Mouse (Mus musculus): Measurements from ENCODE around the gene Cdca5. TPM values are rescaled to one million over a fixed set of nuclear protein-coding genes. Genes with fewer than 3 reads are reported as not detected.

The Cdca5 gene
- polyA plus RNA-seq, 1 experiment from 2014 or later: 34.5 TPM

DNA sequence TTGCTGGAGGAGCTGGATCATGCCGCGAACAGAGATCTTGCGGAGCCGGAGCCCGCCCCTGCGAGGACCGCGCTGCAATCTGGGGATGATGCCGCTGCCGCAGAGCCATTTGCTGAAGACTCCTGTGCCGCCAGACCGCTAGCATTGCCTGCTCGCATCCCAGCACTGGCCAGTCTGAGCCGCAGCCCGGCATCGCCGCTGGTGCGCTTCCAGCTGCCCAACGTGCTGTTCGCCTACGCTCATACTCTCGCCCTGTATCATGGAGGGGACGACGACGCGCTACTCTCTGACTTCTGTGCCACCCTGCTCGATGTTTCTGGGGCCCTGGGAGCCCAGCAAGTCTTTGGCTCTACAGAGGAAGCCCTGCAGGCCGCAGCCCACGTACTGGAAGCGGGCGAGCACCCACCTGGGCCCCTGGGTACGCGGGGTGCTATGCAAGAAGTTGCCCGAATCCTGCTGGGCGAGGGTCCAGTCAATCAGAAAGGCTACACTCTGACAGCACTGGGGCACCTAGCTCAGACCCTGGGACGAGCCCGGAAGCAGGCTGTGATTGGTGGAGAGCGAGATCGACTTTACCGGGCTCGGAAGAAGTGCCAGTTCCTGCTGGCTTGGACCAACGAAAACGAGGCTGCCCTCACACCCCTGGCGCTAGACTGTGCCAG is 23.0 kb upstream of the Cdca5 start:
- peaks cover 21% of the 10 kb centered on the region for H3K36me3 ChIP-seq (replicated peaks)
- no peaks in the 10 kb centered on the region for H3K9me3 ChIP-seq (replicated peaks)
- H3K4me1 ChIP-seq (replicated peaks): peaks cover 68% of the 10 kb centered on the region
- peak overlapping the region; percentile 98 for H3K27ac ChIP-seq (replicated peaks)
- no peaks in the 10 kb centered on the region for H3K27me3 ChIP-seq
- whole genome bisulfite sequencing (ENCODE audit: insufficient replicate concordance): under 1% methylated on average over 44 of the region's 44 CpGs
- peak overlapping the region; percentile 100 for H3K4me2 ChIP-seq
- peak overlapping the region; percentile 91 for H3K9ac ChIP-seq
- peak; percentile 6; the same call in 1 of the 2 replicates for ATAC-seq (ENCODE audit: insufficient read depth)
- peak overlapping the region; percentile 89 for H3K4me3 ChIP-seq (replicated peaks)

DNA sequence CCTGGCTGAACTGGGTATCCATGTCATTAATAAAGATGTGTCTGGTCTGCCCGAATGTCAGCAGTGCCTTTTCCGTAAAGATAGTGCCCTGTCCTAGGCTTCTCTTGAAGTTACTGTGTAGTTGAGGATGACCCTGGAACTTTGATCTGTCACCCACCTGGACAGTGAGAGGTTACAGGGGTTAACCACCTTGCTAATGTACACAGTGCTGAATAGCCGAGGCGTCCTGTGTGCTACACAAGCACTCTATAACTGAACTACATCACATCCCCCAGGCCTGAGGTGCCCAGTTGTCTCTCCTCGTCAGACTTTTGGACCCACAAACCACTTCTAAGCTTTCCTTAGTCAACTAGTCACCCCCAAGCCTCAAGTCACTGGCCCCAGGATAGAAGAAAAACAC is 22.4 kb upstream of the Cdca5 start:
- ATAC-seq (ENCODE audit: insufficient read depth): no peak
- Histone ChIP-seq H3K4me3 (replicated peaks) (peak overlapping the region; percentile 89), H3K27me3 (no peaks in the 10 kb centered on the region), H3K9me3 (replicated peaks) (no peaks in the 10 kb centered on the region), H3K36me3 (replicated peaks) (peaks cover 21% of the 10 kb centered on the region), H3K4me2 (peak overlapping the region; percentile 100), H3K4me1 (replicated peaks) (peaks cover 71% of the 10 kb centered on the region), H3K9ac (peak overlapping the region; percentile 91), H3K27ac (replicated peaks) (peak overlapping the region; percentile 98)
- 45% methylated on average over 5 of the region's 5 CpGs for WGBS (ENCODE audit: insufficient replicate concordance)

DNA sequence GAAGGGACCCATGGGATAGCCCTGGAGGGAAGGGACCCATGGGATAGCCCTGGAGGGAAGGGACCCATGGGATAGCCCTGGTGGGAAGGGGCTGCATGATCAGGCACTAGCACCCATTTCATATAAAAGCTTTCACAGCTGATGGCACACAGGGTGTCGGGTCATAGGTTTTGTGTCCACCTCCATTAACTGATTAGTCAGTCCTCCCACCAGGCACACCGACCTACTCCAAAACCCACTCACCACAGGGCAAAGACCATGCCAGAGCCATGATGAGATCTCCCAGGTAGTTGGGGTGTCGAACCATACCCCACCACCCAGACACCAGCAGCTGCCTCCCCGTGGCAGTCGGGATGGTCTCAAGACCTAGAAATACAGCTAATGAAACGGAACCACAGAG is 21.7 kb upstream of the Cdca5 start:
- H3K27ac ChIP-seq (replicated peaks): peak overlapping the region; percentile 98

DNA sequence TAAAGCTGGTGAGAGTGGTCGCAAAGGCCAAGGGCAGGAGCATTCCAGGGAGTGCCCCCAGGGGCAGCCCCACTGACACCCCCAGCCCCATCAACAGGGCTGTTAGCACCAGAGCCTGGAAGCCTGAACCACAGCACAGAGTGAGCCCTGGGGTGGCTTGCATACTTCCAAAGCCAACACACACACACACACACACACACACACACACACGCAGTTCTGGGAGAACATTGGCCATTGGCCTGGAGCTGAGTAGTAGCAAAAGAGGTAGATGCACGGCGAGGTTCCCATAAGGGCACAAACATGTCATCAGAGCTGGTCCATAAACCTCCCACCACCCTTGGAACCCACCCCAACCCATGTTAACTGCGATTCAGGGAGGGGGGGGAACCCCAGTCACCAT is 18.2 kb upstream of the Cdca5 start:
- Histone ChIP-seq H3K36me3 (replicated peaks) (peaks cover 28% of the 10 kb centered on the region), H3K9ac (peak overlapping the region; percentile 60), H3K4me1 (replicated peaks) (peaks cover 60% of the 10 kb centered on the region), H3K27ac (replicated peaks) (peak overlapping the region; percentile 82), H3K27me3 (no peaks in the 10 kb centered on the region), H3K4me2 (peak overlapping the region; percentile 98), H3K9me3 (replicated peaks) (no peaks in the 10 kb centered on the region), H3K4me3 (replicated peaks) (peak overlapping the region; percentile 60)
- ATAC-seq (ENCODE audit: insufficient read depth): no peak
- 38% methylated on average over 5 of the region's 5 CpGs for WGBS (ENCODE audit: insufficient replicate concordance)

More for the DNA sequence above, 21.7 kb upstream of the Cdca5 start:
- peak overlapping the region; percentile 91 for H3K9ac ChIP-seq
- H3K4me3 ChIP-seq (replicated peaks): peak overlapping the region; percentile 89; the same call in 1 of the 2 replicates
- H3K36me3 ChIP-seq (replicated peaks): peaks cover 21% of the 10 kb centered on the region
- peak overlapping the region; percentile 100 for H3K4me2 ChIP-seq
- H3K4me1 ChIP-seq (replicated peaks): peaks cover 77% of the 10 kb centered on the region
- ATAC-seq (ENCODE audit: insufficient read depth): no peak
- 83% methylated on average over 6 of the region's 6 CpGs for WGBS (ENCODE audit: insufficient replicate concordance)
- H3K9me3 ChIP-seq (replicated peaks): no peaks in the 10 kb centered on the region
- H3K27me3 ChIP-seq: no peaks in the 10 kb centered on the region

DNA sequence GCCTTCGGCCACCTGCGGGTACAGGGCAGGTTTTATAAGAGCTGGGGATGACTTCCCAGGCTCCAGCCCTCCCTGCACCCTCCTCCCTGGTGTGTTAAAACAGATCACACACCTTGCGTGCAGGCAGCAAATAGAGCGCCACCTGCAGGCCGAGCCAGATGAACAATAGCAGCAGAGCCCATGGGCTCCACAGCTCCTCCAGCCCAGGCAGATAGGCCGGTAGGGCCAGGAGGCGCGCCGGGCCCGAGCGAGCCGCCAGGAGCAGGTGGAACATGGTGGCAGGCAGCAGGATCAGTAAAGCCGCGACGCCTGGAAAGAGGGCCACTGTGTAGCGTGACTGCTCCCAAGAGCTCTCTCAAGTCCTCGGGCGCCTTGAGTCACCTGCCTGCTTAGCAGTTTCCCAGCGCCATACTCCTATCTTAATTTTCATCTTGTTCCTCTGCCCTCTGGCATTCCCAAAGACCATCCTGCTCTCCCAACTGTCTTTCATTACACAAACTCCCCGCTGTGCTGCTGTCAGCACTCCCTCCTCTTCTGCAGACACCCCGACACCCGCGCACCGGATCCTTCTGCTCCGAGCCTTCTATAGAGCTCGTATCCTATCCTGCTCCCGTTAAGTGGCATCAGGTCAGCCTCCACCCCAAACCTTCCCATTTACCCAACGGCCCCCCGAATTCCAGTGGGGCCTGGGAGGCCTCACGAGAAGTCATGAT is 17.6 kb upstream of the Cdca5 start:
- H3K4me1 ChIP-seq (replicated peaks): peaks cover 54% of the 10 kb centered on the region
- H3K9me3 ChIP-seq (replicated peaks): no peaks in the 10 kb centered on the region
- H3K4me2 ChIP-seq: peak overlapping the region; percentile 98
- H3K4me3 ChIP-seq (replicated peaks): peak overlapping the region; percentile 60
- peak overlapping the region; percentile 60 for H3K9ac ChIP-seq
- no peaks in the 10 kb centered on the region for H3K27me3 ChIP-seq
- peak overlapping the region; percentile 82 for H3K27ac ChIP-seq (replicated peaks)
- ATAC-seq (ENCODE audit: insufficient read depth): peak; percentile 61
- H3K36me3 ChIP-seq (replicated peaks): peaks cover 29% of the 10 kb centered on the region
- WGBS (ENCODE audit: insufficient replicate concordance): under 1% methylated on average over 30 of the region's 30 CpGs

DNA sequence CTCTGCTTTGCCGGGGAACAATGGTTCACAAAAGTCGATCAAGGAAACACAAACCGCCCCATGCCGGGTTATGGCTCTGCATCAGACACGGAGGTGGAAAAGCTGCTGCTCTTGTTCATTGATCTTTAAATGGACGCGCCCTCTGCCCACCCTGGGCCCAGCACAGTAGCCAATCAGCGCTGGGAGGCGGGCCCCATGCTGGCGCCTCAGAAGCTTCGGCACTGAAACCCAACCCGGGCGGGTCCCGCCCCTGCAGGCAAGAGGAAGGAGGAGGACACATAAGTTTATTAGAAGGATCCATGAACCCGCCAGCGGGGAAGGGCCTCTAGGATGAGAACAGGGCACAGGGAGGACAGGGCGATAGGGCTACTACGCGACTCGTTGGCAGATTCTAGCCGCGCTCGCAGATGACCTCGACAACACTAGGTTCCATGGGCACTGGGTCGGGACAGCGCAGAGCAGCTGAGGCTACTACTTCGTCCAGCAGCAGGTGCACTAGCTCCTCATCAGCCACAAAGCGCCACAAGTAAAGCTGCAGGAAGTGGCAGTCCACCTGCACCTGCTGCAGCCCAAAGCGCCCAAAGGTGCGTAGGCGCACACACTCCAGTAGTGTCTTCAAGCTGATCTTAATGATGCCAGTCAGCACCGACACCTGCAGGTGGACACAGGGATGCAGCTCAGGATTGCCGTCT is 16.9 kb upstream of the Cdca5 start, which contains the start of gene Tm7sf2:
Tm7sf2 (minus strand) TSS at position 650 of the 692 bp plus-strand sequence.
- Histone ChIP-seq H3K4me3 (replicated peaks) (peak within 1 kb of the TSS; percentile 60), H3K4me1 (replicated peaks) (peaks cover 47% of the 10 kb centered on the region), H3K4me2 (peak within 1 kb of the TSS; percentile 98), H3K9me3 (replicated peaks) (no peaks in the 10 kb centered on the region), H3K36me3 (replicated peaks) (peaks cover 33% of the 10 kb centered on the region), H3K27ac (replicated peaks) (peak within 1 kb of the TSS; percentile 82), H3K27me3 (no peaks in the 10 kb centered on the region), H3K9ac (peak within 1 kb of the TSS; percentile 60)
- peak; percentile 85 for ATAC-seq (ENCODE audit: insufficient read depth)
- WGBS (ENCODE audit: insufficient replicate concordance): 14% methylated on average over 33 of the region's 33 CpGs

DNA sequence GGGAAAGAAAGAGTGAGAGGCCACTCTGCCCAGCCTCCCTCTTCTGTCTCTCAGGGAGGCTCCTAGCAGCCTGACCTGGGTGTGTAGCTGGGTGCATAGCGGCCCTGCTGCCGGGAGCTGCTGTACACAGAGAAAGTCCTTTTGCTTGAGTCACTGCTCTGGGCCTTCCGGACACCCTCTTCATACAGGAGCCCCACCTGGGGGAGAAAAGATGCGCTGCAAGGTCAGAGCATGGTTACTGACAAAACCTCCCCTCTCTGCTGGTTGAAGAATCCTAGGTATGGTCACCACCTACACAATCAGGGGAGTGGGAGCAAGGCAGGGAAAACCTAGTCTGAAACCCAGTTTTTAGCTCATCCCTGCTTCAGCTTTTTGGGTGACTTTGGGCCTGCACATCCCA is 15.8 kb upstream of the Cdca5 start:
- Histone ChIP-seq H3K9ac (no peak overlapping the region), H3K27me3 (no peaks in the 10 kb centered on the region), H3K4me2 (no peak overlapping the region), H3K4me1 (replicated peaks) (peaks cover 40% of the 10 kb centered on the region), H3K9me3 (replicated peaks) (no peaks in the 10 kb centered on the region), H3K4me3 (replicated peaks) (no peak overlapping the region), H3K36me3 (replicated peaks) (peaks cover 34% of the 10 kb centered on the region), H3K27ac (replicated peaks) (no peak overlapping the region)
- ATAC-seq (ENCODE audit: insufficient read depth): no peak
- WGBS (ENCODE audit: insufficient replicate concordance): 68% methylated on average over 4 of the region's 4 CpGs

DNA sequence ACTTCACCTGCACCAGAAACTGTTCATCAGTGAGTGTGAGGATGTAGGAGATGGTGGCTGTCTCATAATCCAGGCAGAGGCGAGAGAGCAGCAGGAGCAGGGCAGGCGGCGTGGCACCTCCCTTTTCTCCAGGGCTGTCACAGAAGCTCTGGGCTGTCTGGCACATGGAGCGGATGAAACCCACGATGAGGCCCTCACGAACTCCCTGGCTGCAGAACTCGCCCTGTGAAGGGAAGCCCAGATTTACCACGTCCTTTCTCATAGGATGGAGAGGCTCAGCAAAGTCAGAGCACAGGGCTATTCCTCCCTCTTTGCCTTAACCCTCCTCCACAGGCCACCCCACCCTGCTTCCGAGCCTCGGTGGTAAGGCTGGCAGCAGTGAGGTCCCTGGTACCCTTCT is 14.9 kb upstream of the Cdca5 start:
- no peak for ATAC-seq (ENCODE audit: insufficient read depth)
- Histone ChIP-seq H3K9me3 (replicated peaks) (no peaks in the 10 kb centered on the region), H3K27ac (replicated peaks) (no peak overlapping the region), H3K36me3 (replicated peaks) (peaks cover 40% of the 10 kb centered on the region), H3K9ac (no peak overlapping the region), H3K4me2 (no peak overlapping the region), H3K4me3 (replicated peaks) (no peak overlapping the region), H3K4me1 (replicated peaks) (peaks cover 44% of the 10 kb centered on the region), H3K27me3 (no peaks in the 10 kb centered on the region)
- WGBS (ENCODE audit: insufficient replicate concordance): 72% methylated on average over 10 of the region's 10 CpGs

DNA sequence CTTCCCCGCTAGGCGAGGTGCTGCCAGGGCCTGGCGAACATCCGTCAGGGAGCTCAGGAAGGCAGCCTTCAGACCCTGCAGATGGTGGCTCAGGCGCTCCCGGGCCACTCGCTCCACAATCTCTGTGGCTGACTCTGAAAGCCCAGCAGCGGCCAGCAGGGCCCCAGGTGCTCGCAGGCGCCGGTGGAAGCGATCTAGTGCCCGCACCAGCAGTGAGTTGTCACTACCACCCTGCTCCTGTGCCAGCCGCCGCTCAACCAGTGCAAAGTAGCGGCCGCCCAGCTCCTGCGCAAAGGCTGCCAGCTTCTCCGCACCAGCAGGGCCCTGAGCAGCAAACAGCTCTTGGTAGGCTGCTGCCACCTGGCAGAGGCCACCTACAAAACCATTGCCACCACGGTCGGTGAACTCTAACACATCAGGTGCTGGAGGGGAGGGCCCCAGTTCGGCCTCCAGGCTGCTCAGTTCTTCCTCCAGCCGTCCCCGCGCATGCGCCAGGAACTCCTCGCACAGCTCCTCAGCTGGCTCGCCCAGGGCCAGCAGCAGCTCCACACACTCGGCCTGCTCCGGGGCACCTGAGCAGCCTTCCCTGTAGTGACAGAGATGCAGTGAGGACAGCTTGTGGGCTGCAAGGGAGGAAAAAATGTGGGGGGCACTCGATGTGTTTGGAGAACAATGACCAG is 14.1 kb upstream of the Cdca5 start:
- Histone ChIP-seq H3K4me3 (replicated peaks) (no peak overlapping the region), H3K9me3 (replicated peaks) (no peaks in the 10 kb centered on the region), H3K9ac (no peak overlapping the region), H3K27me3 (no peaks in the 10 kb centered on the region), H3K4me2 (no peak overlapping the region), H3K27ac (replicated peaks) (no peak overlapping the region), H3K36me3 (replicated peaks) (peaks cover 41% of the 10 kb centered on the region), H3K4me1 (replicated peaks) (peaks cover 48% of the 10 kb centered on the region)
- ATAC-seq (ENCODE audit: insufficient read depth): no peak
- 89% methylated on average over 31 of the region's 31 CpGs for WGBS (ENCODE audit: insufficient replicate concordance)

DNA sequence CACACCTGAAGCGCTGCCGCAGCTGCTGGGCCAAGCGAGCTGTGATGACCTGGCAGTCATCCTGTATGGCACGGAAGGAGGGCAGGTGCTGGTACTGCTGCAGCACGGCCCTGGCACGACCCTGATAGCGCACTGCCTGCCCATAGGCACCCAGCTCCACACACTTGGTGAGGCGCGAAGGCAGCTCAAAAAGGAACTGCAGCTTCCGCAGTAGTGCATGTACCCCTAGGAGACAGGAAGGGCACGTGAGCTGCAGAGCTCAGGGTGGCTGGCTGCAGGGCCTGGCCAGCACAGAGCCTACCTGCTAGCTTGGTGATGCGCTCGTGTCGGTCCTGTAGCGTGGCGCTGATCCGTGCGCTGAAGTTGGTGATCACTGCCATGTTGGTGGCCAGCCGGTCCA is 13.5 kb upstream of the Cdca5 start:
- peaks cover 41% of the 10 kb centered on the region for H3K36me3 ChIP-seq (replicated peaks)

More for the DNA sequence above, 13.5 kb upstream of the Cdca5 start:
- Histone ChIP-seq H3K4me2 (no peak overlapping the region), H3K27me3 (no peaks in the 10 kb centered on the region), H3K9ac (no peak overlapping the region), H3K4me3 (replicated peaks) (no peak overlapping the region), H3K27ac (replicated peaks) (no peak overlapping the region), H3K9me3 (replicated peaks) (no peaks in the 10 kb centered on the region), H3K4me1 (replicated peaks) (peaks cover 48% of the 10 kb centered on the region)
- WGBS (ENCODE audit: insufficient replicate concordance): 89% methylated on average over 19 of the region's 19 CpGs
- no peak for ATAC-seq (ENCODE audit: insufficient read depth)

All from liver, embryonic 15.5 days (tissue).